Mouse (Mus musculus) liver, postnatal 0 days (tissue): ENCODE measurements at regions not wholly inside any gene's neighbourhood (a gene's known extent, or its start where the extent isn't known, plus 50 kb on each side); places are given as distances from the start of the nearest gene placed in this dataset.

Experiments
- CTCF ChIP-seq: sonication (generic); IDR thresholded peaks from 2 replicates; pipeline ENCODE4 v1.5.1; 2016; ENCODE audit warnings: antibody characterized with exemption, low read depth
- EP300 ChIP-seq: IDR thresholded peaks from 2 replicates; pipeline ENCODE4 v1.6.1; 2016; ENCODE audit warnings: antibody characterized with exemption, low read depth, mild to moderate bottlenecking

DNA sequence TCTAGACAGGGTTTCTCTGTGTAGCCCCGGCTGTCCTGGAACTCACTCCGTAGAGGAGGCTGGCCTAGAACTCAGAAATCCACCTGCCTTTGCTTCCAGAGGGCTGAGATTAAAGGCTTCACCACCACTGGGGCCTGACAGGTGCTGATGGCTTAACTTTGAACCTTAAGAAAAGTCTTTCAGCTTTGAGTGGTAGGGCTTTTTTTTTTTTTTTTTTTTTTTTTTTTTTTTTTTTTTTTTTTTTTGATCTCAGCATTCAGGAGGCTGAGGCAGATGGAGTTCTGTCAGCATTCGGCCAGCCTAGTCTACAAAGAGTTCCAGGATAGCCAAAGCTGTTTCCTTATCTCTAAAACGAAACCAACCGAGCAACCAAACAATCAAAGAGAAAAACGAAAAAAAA is 266.5 kb downstream of the Ttll7 start:
- no peak for TF ChIP-seq CTCF
- TF ChIP-seq EP300 = no peak
